Mouse (Mus musculus): ENCODE measurements around the gene Fbxo24. TPM values are rescaled to one million over a fixed set of nuclear protein-coding genes. Genes with fewer than 3 reads are reported as not detected.

Fbxo24 gene
- polyA plus RNA-seq (2015; fragmentation: Nextera tagmentation; extraction: Ambion mirVana) = 0.19 and 0.23 TPM in 2 replicates

DNA sequence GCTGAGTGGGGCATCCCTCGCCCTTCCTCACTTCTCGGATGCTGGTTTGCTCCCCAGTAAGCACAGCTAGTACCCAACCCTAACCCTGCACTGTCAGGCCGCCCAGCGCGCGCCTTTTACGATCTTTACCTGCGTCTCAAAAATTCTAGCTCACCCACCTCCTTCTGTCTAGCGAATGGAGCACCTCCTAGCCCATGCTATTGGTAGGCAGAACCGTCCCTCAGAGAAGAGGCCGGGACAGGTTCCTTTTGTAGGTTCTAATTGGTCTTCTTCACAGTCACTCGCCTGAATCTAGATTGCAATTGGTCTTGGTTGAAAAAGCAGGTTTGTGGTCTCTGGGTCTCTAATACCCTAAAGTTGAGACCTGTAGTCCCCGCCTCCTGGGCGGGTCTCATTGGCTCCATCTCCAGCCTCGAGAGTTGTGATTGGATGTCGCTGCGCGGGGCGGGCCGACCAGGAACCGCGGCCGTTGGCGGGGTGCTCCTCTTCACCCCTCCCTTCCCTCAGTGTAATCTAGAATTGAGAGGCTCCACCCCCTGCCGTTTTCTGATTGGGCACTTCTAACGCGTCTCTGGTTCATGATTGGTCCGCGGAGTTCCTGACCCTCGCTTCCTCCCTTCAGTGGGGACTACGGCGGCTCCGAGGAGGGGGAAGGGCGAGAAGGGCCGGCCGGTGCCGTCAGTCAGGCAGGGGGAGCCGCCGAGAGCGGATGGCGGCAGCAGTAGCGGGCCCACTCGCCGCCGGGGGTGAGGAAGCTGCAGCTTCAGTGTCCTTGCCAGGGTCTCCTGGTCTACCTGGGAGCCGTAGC is at the start of gene Fbxo24, which contains the start of the genes Lrch4 and Gm20605:
Gene Fbxo24 (minus strand): TSS at position 505 of the 808 bp plus-strand sequence.
Gene Lrch4 (plus strand): TSS at position 624 of the 808 bp plus-strand sequence.
Gene Gm20605 (plus strand): TSS at position 678 of the 808 bp plus-strand sequence.
- ATAC-seq (ENCODE audit: low FRiP score, low read depth) = peak; percentile 98
- H3K27ac ChIP-seq = peak within 1 kb of the TSS; percentile 88
- peaks cover 17% of the 10 kb centered on the region for H3K36me3 ChIP-seq
- peak within 1 kb of the TSS; percentile 88 for H3K9ac ChIP-seq
- no peaks in the 10 kb centered on the region for H3K9me3 ChIP-seq
- H3K27me3 ChIP-seq = no peaks in the 10 kb centered on the region
- under 1% methylated on average over 46 of the region's 46 CpGs for WGBS
- peak within 1 kb of the TSS; percentile 93 for H3K4me3 ChIP-seq
- peak within 1 kb of the TSS; percentile 94 for H3K4me2 ChIP-seq (replicated peaks)
- H3K4me1 ChIP-seq = peaks cover 40% of the 10 kb centered on the region

DNA sequence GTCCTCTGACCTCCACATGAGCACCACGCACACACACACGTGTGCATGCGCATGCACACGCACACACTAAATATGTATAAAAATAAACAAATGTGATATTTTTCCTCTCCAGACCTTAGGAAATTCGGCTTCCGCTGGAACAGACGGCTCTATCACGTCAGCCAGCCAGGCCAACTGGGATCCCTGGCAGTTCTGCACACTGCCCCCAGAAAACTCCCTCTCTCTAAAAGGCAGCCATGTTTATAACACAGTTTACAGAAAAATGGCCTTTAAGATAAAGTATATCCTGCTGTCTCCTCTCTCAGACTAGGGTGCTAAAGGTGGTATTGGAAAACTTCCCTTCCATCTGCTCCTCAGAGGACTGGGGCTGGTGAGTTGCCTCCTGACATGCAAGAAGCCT is 49.1 kb upstream of the Fbxo24 start:
- 95% methylated on average over 8 of the region's 8 CpGs for WGBS
- Histone ChIP-seq H3K4me3 (no peak overlapping the region), H3K9ac (no peak overlapping the region), H3K27ac (no peak overlapping the region), H3K4me2 (replicated peaks) (no peak overlapping the region), H3K4me1 (peaks cover 7% of the 10 kb centered on the region), H3K36me3 (peaks cover 24% of the 10 kb centered on the region; the same call in 1 of the 2 replicates), H3K27me3 (no peaks in the 10 kb centered on the region), H3K9me3 (no peaks in the 10 kb centered on the region)
- ATAC-seq (ENCODE audit: low FRiP score, low read depth) = no peak

DNA sequence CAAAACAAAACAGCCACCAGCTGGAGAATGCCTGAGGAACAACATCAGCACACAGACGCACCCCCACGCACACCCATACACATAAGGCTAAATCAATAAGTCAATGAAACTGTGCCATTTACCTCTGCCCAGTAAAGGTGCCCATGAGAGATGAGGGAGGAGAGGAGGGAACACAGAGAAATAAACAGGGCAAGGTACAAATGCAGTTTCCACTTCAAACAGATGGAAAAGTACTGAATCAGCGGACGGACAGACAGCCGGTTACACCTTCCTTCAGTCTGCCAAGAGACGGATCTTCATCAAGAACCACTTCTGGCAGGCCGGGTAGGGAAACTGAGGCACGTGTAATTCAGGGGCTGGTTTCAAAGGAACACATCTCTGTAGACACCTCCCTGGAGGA is 46.0 kb upstream of the Fbxo24 start:
- Histone ChIP-seq H3K4me1 (peaks cover 19% of the 10 kb centered on the region), H3K9me3 (no peaks in the 10 kb centered on the region), H3K4me3 (no peak overlapping the region), H3K36me3 (peaks cover 11% of the 10 kb centered on the region; the same call in 1 of the 2 replicates), H3K4me2 (replicated peaks) (no peak overlapping the region), H3K27ac (no peak overlapping the region), H3K27me3 (no peaks in the 10 kb centered on the region), H3K9ac (no peak overlapping the region)
- ATAC-seq (ENCODE audit: low FRiP score, low read depth) = no peak
- WGBS = 94% methylated on average over 8 of the region's 8 CpGs

DNA sequence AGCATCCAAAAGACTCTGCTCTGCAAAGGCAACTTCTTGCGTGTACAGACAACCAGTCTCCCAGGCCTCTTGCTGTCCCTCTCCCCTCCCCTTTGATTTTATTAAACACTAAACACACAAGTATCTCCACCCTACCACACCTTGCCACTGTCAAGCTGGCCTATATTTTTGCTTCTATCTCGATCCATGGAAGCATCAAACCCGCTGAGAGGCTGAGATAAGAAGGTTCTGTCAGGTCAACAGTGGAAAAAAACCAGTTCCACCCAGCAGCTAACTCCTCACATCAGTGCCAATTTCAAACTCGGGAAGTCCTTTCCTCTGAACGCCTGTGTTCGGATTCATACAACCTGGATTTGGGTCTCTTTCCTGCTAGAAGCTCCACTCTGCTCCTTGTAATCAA is 44.2 kb upstream of the Fbxo24 start:
- Histone ChIP-seq H3K9ac (no peak overlapping the region), H3K9me3 (no peaks in the 10 kb centered on the region), H3K4me3 (no peak overlapping the region), H3K27ac (no peak overlapping the region), H3K36me3 (peaks cover 11% of the 10 kb centered on the region; the same call in 1 of the 2 replicates), H3K4me2 (replicated peaks) (no peak overlapping the region), H3K4me1 (peaks cover 19% of the 10 kb centered on the region), H3K27me3 (no peaks in the 10 kb centered on the region)
- no peak for ATAC-seq (ENCODE audit: low FRiP score, low read depth)
- 89% methylated on average over 6 of the region's 6 CpGs for WGBS

DNA sequence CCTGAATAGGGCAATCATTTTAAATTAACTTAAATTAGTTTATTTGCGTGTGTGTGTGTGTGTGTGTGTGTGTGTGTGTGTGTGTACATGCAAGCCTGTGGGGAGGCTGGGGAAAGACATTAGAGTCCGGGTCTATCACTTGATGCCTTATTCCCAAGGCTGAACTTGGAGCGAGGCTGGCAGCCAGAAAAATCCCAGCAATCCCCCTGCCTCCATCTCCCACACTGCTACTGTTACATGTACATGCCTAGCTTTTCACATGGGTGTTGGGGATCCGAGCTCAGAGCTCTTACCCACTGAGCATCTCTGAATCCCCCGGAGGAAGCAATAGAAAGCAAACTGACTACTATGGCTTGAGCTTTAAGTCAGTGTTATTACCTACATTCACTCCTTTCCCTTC is 43.6 kb upstream of the Fbxo24 start:
- no peak overlapping the region for H3K4me2 ChIP-seq (replicated peaks)
- peaks cover 19% of the 10 kb centered on the region for H3K4me1 ChIP-seq
- peaks cover 12% of the 10 kb centered on the region for H3K36me3 ChIP-seq
- H3K4me3 ChIP-seq = no peak overlapping the region
- no peak for ATAC-seq (ENCODE audit: low FRiP score, low read depth)
- no peaks in the 10 kb centered on the region for H3K9me3 ChIP-seq
- H3K27me3 ChIP-seq = no peaks in the 10 kb centered on the region
- H3K9ac ChIP-seq = no peak overlapping the region
- 81% methylated on average over 5 of the region's 5 CpGs for WGBS
- H3K27ac ChIP-seq = no peak overlapping the region; the same call in 1 of the 2 replicates

DNA sequence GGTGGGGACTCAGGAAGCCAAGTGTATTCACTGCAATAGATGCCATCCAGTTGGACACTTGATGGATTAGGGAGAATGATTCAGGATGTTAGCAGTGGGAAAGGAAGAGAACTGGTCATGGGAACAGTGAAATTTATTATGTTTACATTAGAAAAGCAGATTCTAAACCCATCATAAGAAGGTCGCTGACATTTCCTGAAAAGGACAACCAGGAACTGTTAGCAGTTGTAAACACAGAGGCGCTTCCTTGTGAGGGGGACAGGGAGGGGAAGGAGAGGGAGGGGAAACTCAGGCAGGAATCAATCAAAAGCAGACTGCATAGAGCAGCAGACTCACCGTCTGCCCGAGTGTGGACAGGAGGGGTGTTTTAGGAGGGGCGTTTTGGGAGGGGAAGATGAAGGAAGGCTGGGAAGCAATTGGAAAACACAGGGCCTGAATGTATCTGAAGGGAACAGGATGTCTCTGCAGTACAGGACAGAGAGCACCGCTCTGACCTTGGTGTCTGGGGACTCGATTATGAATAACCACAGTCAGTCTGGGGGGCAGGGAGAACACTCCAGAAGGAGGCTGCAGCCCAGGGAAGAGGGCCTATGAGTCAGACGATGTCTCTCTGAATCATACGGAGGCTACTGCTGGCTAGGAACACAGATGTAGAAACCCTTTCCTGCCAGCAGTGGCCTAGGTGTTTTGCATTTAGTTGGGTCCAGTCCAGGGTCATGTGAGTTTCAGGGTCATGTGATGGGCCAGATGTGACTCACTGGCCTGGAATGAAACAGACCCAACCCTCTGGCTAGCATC is 42.8 kb upstream of the Fbxo24 start:
- Histone ChIP-seq H3K27ac (peak overlapping the region; percentile 65; the same call in 1 of the 2 replicates), H3K36me3 (peaks cover 16% of the 10 kb centered on the region), H3K4me2 (replicated peaks) (peak overlapping the region; percentile 19), H3K9me3 (no peaks in the 10 kb centered on the region), H3K27me3 (no peaks in the 10 kb centered on the region), H3K4me1 (peaks cover 19% of the 10 kb centered on the region), H3K9ac (peak overlapping the region; percentile 54), H3K4me3 (no peak overlapping the region)
- 19% methylated on average over 9 of the region's 9 CpGs for WGBS
- peak; percentile 67 for ATAC-seq (ENCODE audit: low FRiP score, low read depth)

DNA sequence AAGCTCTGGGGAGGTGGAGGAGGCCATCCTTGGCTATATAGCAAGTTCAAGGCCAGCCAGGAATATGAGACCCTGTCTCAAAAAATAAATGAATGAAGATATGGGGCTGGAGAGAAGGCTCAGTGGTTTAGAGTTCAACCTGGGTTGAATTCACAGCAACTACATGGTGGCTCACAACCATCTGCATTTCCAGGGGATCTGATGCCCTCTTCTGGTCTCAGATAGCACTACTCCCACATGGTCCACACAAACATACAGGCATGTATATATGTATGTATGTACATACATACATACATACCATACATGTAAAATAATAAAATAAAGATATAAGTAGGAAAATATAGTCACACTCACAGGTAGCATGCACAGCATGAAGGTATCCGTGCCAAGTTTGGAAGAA is 41.4 kb upstream of the Fbxo24 start:
- H3K4me3 ChIP-seq = no peak overlapping the region
- no peaks in the 10 kb centered on the region for H3K27me3 ChIP-seq
- 90% methylated on average over 1 of the region's 1 CpGs for WGBS
- no peak for ATAC-seq (ENCODE audit: low FRiP score, low read depth)
- peaks cover 19% of the 10 kb centered on the region for H3K4me1 ChIP-seq
- no peak overlapping the region for H3K9ac ChIP-seq
- H3K36me3 ChIP-seq = peaks cover 26% of the 10 kb centered on the region
- no peak overlapping the region for H3K27ac ChIP-seq
- H3K4me2 ChIP-seq (replicated peaks) = no peak overlapping the region
- no peaks in the 10 kb centered on the region for H3K9me3 ChIP-seq

DNA sequence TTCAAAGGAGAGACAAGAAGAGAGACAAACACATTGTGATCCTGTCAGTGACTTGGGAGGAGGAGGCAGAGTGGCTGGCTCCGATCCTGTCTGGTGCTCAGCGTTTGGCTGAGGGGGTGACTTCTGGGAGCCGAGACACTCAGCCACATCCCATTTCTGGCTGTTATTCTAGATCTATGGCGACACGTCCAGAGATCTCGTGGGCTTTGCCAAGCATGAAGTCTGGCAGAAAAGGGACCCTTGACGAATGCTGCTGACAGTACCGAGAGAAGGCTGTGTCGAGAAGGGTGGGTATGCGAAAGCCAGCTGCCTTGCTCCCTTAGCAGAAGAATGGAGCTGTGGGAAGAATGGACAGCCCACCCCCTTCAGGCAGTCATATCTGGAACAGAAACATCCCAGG is 40.2 kb upstream of the Fbxo24 start:
- Histone ChIP-seq H3K27me3 (no peaks in the 10 kb centered on the region), H3K9ac (no peak overlapping the region), H3K4me3 (no peak overlapping the region), H3K4me1 (peaks cover 19% of the 10 kb centered on the region), H3K36me3 (peaks cover 34% of the 10 kb centered on the region), H3K9me3 (no peaks in the 10 kb centered on the region), H3K4me2 (replicated peaks) (no peak overlapping the region), H3K27ac (peak overlapping the region; percentile 48)
- ATAC-seq (ENCODE audit: low FRiP score, low read depth) = no peak
- WGBS = 81% methylated on average over 10 of the region's 10 CpGs

DNA sequence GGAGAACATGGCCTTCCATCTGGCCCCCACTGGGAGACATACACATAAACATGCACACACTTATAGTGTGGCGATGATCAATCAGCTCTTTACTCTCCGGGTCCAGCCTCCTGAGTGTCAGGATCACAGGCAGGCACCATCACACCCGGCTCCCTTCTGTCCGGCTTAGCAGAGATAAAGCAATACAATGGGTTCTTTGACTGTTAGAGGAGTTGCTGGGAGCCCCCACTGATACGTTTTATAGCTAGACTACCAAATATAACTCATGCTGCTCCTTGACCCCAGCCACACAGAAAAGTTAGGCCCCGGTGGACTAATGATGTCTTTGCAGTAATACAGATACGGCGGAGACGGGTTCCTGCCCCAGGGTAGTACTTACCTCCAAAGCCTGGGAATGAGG is 34.3 kb upstream of the Fbxo24 start:
- no peak overlapping the region for H3K27ac ChIP-seq
- ATAC-seq (ENCODE audit: low FRiP score, low read depth) = no peak
- H3K4me2 ChIP-seq (replicated peaks) = no peak overlapping the region
- no peak overlapping the region for H3K4me3 ChIP-seq
- no peaks in the 10 kb centered on the region for H3K4me1 ChIP-seq
- H3K9ac ChIP-seq = no peak overlapping the region
- H3K27me3 ChIP-seq = no peaks in the 10 kb centered on the region
- 80% methylated on average over 9 of the region's 9 CpGs for WGBS
- no peaks in the 10 kb centered on the region for H3K9me3 ChIP-seq
- H3K36me3 ChIP-seq = peaks cover 79% of the 10 kb centered on the region

DNA sequence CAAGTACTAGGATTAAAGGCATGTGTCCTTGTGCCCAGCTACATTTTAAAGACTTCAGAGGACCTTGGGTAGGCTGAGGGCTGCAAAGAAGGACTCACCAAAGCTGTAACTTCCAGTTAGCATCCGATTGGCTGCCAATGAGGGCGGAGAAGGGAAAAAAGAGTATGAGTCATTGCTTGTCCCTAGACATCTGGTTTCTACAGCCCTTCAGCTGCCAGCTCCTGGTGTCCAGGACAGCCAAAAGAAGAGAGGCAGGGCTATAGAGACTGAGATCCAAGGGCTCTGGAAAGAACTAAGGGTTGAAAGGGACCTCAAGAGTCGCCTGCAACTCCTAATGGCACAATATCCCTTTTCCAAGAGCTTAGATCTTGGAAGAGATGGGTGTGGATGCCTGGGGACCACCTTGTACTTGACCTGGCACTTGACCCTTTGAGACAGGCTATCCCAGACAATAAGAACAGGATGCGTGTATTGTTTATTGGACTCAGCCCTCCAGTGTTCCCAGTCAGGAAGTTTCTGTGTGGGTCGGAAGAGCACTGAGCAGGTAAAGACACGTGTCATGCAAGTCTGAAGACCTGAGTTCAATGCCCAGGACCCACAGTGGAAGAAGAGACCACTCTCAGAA is 31.4 kb upstream of the Fbxo24 start:
- H3K4me2 ChIP-seq (replicated peaks) = no peak overlapping the region
- no peaks in the 10 kb centered on the region for H3K27me3 ChIP-seq
- H3K4me1 ChIP-seq = 0 out of 2 replicates have a peak, but pooled peaks cover 6% of the 10 kb centered on the region
- ATAC-seq (ENCODE audit: low FRiP score, low read depth) = no peak
- WGBS = 92% methylated on average over 6 of the region's 6 CpGs
- no peak overlapping the region for H3K27ac ChIP-seq
- H3K36me3 ChIP-seq = peaks cover 63% of the 10 kb centered on the region
- H3K9me3 ChIP-seq = no peaks in the 10 kb centered on the region
- no peak overlapping the region for H3K9ac ChIP-seq
- H3K4me3 ChIP-seq = no peak overlapping the region

DNA sequence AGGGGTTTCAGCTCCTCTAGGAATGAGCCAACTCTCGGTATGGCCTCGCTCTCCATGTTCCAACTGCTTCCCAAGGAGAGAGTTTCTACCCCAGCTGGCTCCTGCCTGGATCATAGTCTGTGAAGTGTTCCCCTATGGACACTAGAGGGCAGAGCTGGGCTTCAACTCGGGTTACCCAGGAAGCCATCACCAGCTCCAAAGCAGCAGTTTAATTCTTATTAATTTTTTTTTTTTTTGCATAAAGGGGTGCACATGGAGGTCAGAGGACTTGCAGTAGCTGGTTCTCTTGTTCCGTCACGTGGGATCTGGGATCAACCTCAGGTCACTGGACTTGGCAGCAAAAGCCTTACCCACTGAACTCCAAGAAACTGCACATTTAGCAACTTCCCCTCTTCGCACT is 28.2 kb upstream of the Fbxo24 start:
- WGBS = 27% methylated on average over 6 of the region's 6 CpGs
- peak; percentile 51; the same call in 1 of the 2 replicates for ATAC-seq (ENCODE audit: low FRiP score, low read depth)
- H3K36me3 ChIP-seq = peaks cover 59% of the 10 kb centered on the region

More for the DNA sequence above, 28.2 kb upstream of the Fbxo24 start:
- Histone ChIP-seq H3K27me3 (no peaks in the 10 kb centered on the region), H3K4me2 (replicated peaks) (no peak overlapping the region), H3K9ac (no peak overlapping the region), H3K27ac (no peak overlapping the region; the same call in 1 of the 2 replicates), H3K4me3 (no peak overlapping the region), H3K9me3 (no peaks in the 10 kb centered on the region), H3K4me1 (0 out of 2 replicates have a peak, but pooled peaks cover 6% of the 10 kb centered on the region)

Data from limb, embryonic 13.5 days (tissue).